Mouse (Mus musculus): ENCODE measurements around the gene Gm49403.

The Gm49403 gene

GRCm38 (mm10) chr19:8919684-8920072, 35.9 kb downstream of the Gm49403 start:
- DNase-seq: no peak

- DNase-seq: peak; percentile 96
These were observed 36.5 kb downstream of the Gm49403 start, which contains the start of gene B3gat3 for GRCm38 (mm10) chr19:8920073-8920736. Gene B3gat3 (plus strand): TSS chr19:8920374.

DNA sequence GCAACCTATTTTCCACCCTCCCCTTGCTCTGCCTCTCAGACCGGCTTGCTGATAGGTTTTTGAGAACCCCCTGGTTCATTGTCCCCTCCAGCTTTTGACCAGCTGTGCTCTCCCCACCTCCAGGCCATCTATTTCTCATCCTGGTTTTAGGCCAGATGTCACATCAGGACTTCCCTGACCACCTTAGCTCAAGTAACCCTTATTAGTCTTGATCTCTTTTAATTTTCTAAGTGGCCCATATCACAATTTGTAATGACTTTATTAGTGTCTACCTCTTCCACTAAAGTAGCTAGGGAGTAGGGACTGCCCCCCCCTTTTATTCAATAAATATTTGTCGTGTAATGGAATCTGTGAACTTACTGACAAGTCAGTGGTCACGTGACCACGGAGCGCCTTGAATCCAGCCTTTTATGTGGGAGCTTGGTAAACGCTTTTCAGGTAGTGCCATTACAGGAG, 37.1 kb downstream of the Gm49403 start:
- no peak for DNase-seq

DNA sequence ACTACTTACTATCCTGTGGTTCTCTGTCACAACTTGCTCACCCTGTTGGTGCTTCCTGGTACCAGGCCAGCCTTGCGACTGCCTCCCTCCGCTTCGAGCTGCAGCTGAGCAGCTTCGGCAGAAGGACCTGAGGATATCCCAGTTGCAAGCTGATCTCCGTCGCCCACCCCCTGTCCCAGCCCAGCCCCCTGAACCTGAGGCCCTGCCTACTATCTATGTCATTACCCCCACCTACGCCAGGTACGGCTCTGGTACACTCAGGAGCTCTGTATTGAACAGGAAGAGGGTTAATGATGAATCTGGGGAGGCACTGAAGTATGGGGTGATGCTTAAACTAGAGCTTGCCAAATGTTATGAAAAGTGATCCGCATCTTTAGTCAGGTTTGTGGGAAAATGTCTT, 38.0 kb downstream of the Gm49403 start:
- DNase-seq: no peak

GRCm38 (mm10) chr19:8926766-8927165, 43.0 kb downstream of the Gm49403 start:
- DNase-seq: peak; percentile 44

GRCm38 (mm10) chr19:8927891-8928525, 44.3 kb downstream of the Gm49403 start:
- DNase-seq: no peak

GRCm38 (mm10) chr19:8928689-8929223, 45.0 kb downstream of the Gm49403 start:
- peak; percentile 85 for DNase-seq

GRCm38 (mm10) chr19:8929224-8930088, 45.7 kb downstream of the Gm49403 start, which contains the start of the genes Rom1 and Eml3:
Gene Rom1 (minus strand): TSS chr19:8929356.
Gene Eml3 (plus strand): TSS chr19:8929552.
- DNase-seq: peak; percentile 87

GRCm38 (mm10) chr19:8930117-8930516, 46.4 kb downstream of the Gm49403 start:
- no peak for DNase-seq

GRCm38 (mm10) chr19:8930771-8931170, 47.0 kb downstream of the Gm49403 start:
- no peak for DNase-seq

DNA sequence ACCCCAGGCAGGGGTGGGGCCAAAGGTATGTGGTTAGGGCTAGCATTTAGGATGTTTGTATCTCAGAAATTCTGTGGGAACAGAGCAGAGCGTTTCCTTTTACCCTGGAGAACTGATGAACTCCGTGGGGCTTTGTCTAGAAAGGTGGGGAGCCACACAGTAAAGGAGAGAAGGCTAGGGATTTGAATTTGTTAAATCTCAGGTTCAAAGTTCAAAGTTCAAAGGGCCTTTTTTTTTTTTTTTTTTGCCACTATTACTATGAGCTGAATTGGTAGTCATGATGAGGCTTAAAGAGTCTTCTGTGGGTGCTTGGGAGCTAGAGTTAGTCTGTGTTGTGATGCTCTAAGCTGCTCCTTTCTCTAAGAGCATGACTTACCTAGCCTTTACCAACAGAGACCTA, 53.0 kb downstream of the Gm49403 start:
- no peak for DNase-seq

Data from cerebellum, adult 11-12 months (tissue).